Mouse (Mus musculus) granulocyte monocyte progenitor cell, adult 5-6 weeks (primary cell): ENCODE results near the gene Gm7995. TPM values are rescaled to one million over a fixed set of nuclear protein-coding genes. Genes with fewer than 3 reads are reported as not detected.
"Not testable (repeated sequence)": the region's sequence is repeated elsewhere in the genome, so short reads cannot be mapped to it uniquely, and the experiment has no call there.

Source experiments
- ATAC-seq: replicated peaks from 2 replicates; pipeline ENCODE4 v1.8.0; 2016; ENCODE audit warnings: mild to moderate bottlenecking, moderate TSS enrichment, inconsistent platforms; ENCODE audit not compliant: poor library complexity, severe bottlenecking
- total RNA-seq, 2 experiments: library from RNA; stranded (forward) in 1 of 2; stranded (reverse) in 1 of 2; fragments of 200-712, 200-1000 nt in 1 of 2; fragments of >200 nt in 1 of 2; fragmentation: Nextera tagmentation in 1 of 2; gene quantifications; 2 replicates each; pipeline ENCODE4 v1.2.3; 2014 to 2017

Gene Gm7995
- total RNA-seq (2014; fragmentation: Nextera tagmentation) (not detected in 2 replicates), total RNA-seq (2017) (not detected in 2 replicates)

DNA sequence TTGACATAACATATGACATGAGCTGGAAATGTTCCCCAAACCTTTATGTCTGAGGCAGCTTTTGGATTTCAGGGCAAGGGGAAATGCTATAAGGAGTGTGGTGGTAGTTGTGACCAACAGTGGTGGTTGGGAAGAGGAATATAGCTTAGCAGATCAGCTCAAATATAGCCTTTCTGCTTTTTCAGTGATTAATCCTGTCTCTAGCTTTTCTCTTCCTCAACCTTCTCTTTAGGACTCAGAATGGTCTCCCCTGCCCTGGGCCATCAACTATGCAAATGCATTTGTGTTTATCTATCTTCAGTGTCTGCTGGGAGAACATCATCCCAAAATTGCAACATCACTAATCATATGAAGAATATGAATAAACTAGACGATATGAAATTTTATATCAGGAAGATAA lies at the start of gene Gm7995:
TSS of gene Gm7995 (plus strand) at position 301 of the 400 bp plus-strand sequence.
- not testable (repeated sequence) for ATAC-seq

- not testable (repeated sequence) for ATAC-seq
Measured at GRCm38 (mm10) chr14:42297258-42297657, 12.8 kb upstream of the Gm7995 start, which contains the start of gene Gm9611. Gene Gm9611 (minus strand): TSS chr14:42297358.

Other genes with a start within 250 kb of the Gm7995 start
- gene Gm7951, start 192.8 kb upstream of the Gm7995 start, total RNA-seq (2014; fragmentation: Nextera tagmentation) = not detected in 2 replicates
- gene Gm7951, start 192.8 kb upstream of the Gm7995 start, total RNA-seq (2017) = not detected in 2 replicates
- not detected in 2 replicates for gene Gm17027, start 147.6 kb upstream of the Gm7995 start, total RNA-seq (2014; fragmentation: Nextera tagmentation)
- not detected in 2 replicates for gene Gm17027, start 147.6 kb upstream of the Gm7995 start, total RNA-seq (2017)
- not detected in 2 replicates for gene Gm3573, start 119.4 kb upstream of the Gm7995 start, total RNA-seq (2014; fragmentation: Nextera tagmentation)
- gene Gm3573, start 119.4 kb upstream of the Gm7995 start, total RNA-seq (2017) = not detected in 2 replicates
- not detected in 2 replicates for gene Gm17026, start 50.2 kb upstream of the Gm7995 start, total RNA-seq (2014; fragmentation: Nextera tagmentation)
- gene Gm17026, start 50.2 kb upstream of the Gm7995 start, total RNA-seq (2017) = not detected in 2 replicates
- not detected in 2 replicates for gene Gm9611, start 12.9 kb upstream of the Gm7995 start, total RNA-seq (2014; fragmentation: Nextera tagmentation)
- not detected in 2 replicates for gene Gm9611, start 12.9 kb upstream of the Gm7995 start, total RNA-seq (2017)
- not detected in 2 replicates for gene Gm8005, start 129.5 kb downstream of the Gm7995 start, total RNA-seq (2014; fragmentation: Nextera tagmentation)
- gene Gm8005, start 129.5 kb downstream of the Gm7995 start, total RNA-seq (2017) = not detected in 2 replicates
- not detected in 2 replicates for gene Gm8011, start 153.7 kb downstream of the Gm7995 start, total RNA-seq (2014; fragmentation: Nextera tagmentation)
- not detected in 2 replicates for gene Gm8011, start 153.7 kb downstream of the Gm7995 start, total RNA-seq (2017)
- gene Gm8020, start 192.1 kb downstream of the Gm7995 start, total RNA-seq (2014; fragmentation: Nextera tagmentation) = not detected in 2 replicates
- not detected in 2 replicates for gene Gm8020, start 192.1 kb downstream of the Gm7995 start, total RNA-seq (2017)
- not detected in 2 replicates for gene Gm8024, start 214.1 kb downstream of the Gm7995 start, total RNA-seq (2014; fragmentation: Nextera tagmentation)
- gene Gm8024, start 214.1 kb downstream of the Gm7995 start, total RNA-seq (2017) = not detected in 2 replicates